Mouse (Mus musculus) right cerebral cortex, adult 18-20 months (tissue): ENCODE measurements around the gene Dmrtc2.
"Not testable (repeated sequence)": the region's sequence is repeated elsewhere in the genome, so short reads cannot be mapped to it uniquely, and the experiment has no call there.

Experiments
- DNase-seq: peaks from one replicate; pipeline ENCODE4 v3.0.0; 2022; ENCODE audit warnings: mixed read lengths

Dmrtc2 gene

DNA sequence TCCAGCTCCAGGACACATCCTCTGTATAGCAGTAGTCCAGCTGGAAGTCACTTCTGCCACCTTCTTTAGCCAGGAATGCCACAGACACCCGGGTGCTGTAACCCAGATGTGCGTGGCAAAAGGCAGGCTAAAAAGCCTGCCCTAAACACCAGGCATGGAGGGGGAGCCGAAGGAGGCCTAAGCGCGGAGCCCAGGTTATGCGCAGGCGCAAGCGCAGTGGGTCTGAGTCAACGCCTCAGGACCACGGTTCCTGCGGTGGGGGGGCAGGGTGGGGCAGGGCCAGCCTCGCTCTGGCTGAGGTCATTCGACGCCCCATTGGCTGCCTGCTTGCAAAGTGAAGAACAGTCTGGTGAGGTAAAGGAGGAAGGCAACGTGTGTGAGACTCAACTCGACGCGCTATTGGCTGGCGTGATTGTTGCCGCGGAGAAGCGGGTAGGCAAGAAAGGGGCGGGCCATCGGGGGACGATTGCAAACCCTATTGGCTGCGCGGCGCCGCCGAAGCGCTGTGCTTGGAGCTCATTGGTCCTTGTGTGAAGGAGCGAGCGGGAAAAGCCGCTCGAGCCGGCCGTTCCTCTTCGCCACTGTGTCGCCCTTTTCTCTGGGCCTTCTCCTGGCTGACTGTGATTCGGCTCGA, at the start of gene Dmrtc2, which contains the start of gene Lypd4:
TSS of gene Dmrtc2 (plus strand) at position 526 of the 634 bp plus-strand sequence.
TSS of gene Lypd4 (minus strand) at position 410 of the 634 bp plus-strand sequence.
- no peak for DNase-seq

DNA sequence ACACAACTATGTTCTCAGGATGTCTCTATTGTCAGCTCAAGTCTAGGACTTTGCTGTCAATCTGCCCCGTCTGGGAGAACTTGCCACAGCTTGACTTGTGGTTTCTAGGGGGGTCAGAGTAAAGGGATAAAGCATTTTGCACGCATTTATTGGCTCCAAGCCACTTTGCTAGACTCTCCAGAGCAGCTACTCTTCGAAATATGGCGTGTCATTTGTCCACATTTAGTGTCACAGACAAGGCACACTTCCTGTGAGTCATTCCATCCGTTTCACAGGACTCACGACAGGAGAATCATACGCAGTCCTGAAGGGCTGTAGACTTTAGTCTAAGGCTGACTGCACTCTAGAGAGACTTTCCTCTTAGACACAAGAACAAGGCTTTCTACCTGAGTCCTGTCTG, 45.4 kb upstream of the Dmrtc2 start:
- no peak for DNase-seq

DNA sequence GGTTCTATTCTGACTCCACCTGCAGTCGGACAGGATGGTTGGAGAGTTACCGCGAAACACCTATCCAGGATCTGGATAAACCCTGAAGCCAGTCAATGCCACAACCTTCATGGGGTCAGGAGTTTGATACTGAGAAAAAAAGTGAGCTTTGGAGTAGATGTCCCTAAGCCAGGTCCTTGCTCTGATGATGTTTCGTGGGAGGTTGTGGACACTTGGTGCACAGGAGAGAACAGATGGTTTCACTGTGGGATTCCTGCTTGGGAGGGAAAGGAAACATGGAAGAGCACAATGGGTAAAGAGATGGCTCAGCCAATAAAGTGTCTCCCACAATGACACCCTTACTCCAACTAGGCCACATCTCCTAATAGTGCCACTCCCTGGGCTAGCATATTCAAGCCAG, 42.7 kb upstream of the Dmrtc2 start:
- no peak for DNase-seq

DNA sequence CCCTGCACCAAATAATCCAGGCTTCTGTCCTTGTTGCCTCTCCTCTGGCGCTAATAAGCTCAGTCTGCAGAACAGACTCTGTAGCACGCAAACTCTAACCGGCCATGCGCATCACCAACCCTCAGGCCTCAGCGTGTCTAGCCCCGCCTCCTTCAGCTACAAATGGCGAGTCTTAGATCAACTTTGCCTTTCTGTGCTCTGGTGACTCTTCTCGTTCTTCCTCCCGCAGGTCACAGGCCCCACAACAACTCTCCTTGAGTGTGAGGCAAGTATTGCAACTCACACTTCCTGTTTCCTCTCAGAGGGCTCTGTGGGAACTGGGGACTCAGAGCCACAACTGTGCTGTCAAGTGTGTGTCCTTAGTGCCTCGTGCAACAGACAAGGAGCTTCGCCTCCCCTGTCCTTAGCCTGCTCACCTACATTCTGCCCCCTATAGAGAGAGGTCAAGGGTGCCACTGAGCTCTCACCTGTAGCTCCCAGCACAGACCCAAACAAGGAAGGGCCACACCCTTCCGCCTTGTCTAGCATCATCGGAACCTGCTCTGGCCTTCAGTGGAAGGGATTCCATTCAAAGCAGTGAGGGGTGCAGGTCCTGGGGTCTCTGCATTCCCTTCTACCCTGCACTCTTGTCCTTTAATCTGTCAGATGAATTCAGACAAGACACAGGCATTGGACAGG, 31.0 kb upstream of the Dmrtc2 start:
- not testable (repeated sequence) for DNase-seq

DNA sequence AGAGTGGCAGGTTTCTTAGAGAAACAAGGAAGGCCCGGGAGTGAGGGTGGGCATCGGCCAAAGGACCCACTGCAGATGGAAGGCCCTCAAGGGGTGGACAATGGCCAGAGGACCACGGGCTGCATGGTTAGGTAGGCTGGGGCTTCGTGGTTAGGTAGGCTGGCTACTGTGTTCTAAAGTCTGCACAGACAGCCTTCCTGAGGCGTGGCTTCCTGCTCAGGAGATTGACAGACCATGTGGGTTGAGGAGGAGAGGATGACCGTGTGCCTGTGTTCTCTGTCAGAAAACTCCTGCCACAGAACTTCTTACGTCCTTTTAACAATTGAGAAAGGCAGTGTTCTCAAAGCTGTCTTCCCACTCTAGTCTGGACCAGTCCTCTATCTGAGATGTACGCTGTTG, 30.4 kb upstream of the Dmrtc2 start:
- DNase-seq, result no peak

DNA sequence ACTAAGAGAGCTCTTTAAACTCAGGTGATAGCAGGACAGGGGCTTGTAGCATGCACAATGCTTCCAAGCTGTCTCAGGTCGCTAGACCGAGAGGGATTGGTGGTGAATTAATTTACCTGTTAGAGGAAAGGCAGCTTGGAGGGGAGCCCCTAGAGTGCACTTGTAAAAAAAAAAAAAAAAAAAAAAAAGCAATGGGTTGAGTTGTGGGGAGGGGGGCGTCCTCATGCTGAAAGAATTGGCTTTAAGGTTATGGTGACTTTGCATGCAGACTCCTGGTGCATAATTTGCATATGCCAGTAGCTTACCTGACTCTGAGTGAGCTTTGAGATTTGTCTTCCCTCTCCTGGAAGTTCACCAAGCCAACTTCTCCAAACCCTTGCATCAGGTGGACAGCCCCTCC, 29.5 kb upstream of the Dmrtc2 start:
- no peak for DNase-seq

DNA sequence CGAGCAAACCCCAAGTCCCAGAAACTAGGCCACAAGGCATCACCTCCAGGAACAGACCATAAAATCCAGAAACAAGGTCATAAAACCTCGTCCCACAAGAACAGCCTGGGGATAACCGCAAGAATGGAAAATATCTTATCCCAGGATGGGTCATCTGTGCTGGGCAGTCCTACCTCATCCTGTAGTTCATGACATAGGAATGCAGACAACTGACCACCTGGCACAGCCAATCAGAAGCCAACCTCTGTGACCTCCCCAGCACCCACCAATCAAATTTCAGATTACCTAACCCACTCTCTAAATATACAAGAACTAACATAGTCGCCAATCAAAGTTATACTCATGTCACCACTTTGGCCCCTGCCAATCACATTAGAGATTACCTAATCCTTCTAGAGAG, 28.8 kb upstream of the Dmrtc2 start:
- DNase-seq, result no peak

DNA sequence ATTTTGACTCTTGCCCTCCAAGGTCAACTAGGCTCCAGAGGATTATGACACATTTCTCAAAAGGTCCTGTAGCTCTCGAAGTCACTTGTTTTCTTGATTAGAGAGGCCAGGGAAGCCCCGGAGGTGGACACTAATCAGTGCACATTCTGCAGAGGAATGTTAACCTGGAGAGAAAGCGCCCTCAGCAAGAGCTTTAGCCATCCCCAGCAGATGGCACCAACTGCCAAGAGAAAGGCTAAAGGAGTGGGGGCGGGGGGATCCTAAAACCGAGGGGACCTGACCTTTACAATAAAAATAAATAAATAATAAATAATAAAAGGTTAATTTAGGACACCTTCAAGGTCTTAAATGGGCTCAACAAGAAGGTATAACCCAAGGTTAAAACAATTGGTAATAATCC, 25.7 kb upstream of the Dmrtc2 start:
- DNase-seq, result no peak

DNA sequence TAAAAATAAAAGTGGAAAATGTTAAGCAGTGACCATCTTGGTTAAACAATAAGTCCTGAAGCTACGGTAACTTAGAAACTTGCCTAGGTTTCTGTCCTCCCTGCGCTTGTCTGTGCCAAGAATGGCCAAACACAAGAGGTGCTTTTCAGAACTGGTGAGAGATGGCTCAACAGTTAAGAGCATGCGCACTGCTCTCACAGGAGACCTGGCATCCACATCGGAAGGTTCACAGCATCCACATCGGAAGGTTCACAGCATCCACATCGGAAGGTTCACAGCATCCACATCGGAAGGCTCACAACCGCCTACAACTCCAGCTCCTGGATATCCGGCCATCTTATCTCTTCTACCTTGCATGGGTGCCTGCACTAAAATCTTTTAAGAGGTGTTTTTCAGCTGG, 24.7 kb upstream of the Dmrtc2 start:
- no peak for DNase-seq

DNA sequence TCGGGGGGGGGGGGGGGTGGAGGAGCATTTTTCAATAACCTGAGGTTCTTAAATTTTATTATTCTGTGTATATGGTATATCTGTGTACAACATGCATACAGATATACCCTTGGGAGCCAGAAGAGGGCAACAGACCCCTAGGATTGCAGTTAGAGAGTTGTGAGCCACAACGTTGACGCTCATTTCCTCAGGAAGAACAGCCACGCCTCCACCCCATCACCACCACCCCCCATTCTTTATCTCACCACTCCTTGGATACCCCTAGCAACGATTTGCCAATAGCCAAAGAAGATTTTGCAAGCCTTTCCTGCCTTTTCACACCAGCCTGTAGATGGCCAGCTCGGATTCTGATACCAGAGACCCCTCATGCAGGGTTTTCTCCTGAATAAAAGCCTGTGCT, 24.1 kb upstream of the Dmrtc2 start:
- DNase-seq, result no peak

DNA sequence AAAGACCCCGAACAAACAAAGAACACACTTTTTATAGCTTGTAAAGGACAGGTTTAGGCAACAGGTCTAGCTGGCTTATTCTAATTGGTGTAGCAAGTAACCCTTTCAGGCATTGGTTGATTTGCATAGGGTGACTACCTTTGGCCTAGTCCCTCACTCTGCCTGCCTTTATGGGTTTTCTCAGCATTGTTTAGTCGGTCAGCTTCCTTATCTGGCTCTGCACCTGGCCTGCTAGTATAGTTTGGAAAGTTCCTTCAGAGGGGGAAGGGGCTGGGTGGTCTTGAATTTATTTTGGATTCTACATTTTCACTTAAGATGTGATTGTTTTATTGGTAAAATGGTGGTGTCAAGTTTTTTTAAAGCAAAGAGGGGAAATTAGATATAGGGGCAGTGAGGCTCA, 23.3 kb upstream of the Dmrtc2 start:
- not testable (repeated sequence) for DNase-seq

DNA sequence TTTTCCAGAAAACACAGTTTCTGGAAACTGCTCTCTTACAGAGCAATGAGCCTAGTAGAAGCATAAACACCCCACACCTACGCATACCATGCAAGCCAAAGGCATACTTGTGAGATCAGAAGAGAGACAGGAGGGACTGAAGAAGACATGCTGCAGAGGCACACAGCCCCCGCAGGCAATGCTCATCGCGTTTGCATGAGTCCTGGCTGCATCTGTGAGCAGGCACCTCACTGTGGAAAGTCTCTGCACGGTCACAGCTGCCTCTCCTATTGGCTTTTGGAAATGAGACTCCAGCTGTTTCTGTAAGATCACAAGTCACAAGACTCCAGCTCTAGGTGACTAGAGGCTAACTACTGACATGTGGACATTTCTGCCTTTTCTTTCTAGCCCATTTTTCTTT, 19.7 kb upstream of the Dmrtc2 start:
- peak; percentile 87 for DNase-seq

DNA sequence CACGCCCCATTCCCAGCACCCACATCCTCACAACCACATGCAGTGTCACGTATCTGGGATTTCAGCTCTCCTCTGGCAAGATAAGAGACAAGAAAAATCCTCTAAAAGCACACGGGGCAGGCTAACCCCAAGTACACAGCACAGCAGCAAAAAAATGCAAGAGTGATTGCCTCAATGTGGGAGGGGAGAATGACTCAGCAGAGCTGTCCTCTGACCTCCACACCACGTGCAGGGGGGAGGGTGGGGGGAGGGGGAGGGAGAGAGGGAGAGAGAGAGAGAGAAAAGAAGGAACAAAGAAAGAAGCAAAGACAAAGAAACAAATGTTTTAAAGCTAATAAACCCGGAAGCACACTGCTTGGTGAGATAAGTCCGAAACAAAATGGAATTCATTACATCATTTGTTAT, 19.0 kb upstream of the Dmrtc2 start:
- DNase-seq, result peak; percentile 9

DNA sequence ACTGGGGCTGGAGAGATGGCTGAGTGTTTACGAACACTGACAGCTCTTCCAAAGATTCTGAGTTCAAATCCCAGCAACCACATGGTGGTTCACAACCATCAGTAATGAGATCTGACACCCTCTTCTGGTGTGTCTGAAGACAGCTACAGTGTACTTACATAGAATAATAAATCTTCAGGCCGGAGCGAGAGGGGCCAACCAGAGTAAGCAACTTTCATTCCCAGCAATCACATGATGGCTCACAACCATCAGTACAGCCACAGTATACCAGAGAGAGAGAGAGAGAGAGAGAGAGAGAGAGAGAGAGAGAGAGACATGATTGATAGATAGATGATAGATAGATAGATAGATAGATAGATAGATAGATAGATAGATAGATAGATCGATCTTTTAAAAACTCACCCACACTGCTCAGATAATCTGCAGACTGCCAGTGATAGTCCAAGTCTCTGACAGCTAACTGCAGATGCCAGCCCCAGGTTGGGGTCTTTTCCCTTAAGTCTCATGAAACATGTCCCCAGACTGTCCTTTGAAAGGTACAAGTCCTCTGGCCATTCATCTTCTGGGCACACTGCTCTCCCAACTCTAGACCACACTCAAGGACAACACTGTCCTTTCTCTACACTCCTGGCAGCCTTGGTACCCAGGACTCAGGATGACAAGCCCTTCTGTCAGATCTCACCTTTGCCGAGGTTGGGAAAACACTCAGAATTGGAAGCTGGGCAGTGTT, 18.1 kb upstream of the Dmrtc2 start:
- no peak for DNase-seq

DNA sequence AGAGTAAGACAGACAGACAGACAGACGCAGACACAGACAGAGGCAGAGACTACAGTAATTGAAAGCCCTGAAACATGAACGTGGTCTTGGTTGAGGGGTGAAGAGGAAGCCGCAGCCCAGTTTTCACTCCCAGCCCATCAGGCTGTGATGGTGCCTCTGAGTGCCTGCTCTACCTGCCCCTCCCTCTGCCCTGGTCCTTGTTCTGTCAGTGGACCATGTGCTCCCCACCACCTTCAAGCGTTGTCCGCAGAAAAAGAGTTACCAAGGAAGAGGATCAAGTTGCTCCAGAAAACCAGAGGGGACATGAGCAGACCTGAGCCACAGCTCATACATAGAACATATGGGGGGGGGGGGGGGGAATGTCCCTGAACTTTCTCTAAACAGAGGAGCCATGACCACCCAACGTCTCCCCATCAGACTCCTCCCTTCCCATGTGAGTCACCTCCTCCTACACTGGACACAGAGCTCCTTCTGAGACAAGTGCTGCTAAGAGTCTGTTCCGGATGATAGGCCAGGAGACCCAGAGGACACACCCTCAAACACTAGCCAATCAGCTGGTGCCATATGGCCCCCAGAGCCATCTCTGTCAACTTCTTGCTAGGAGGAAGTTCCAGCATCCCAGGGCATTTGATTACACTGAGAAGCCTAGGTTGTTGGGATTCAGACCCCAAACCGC, 17.2 kb upstream of the Dmrtc2 start:
- no peak for DNase-seq

DNA sequence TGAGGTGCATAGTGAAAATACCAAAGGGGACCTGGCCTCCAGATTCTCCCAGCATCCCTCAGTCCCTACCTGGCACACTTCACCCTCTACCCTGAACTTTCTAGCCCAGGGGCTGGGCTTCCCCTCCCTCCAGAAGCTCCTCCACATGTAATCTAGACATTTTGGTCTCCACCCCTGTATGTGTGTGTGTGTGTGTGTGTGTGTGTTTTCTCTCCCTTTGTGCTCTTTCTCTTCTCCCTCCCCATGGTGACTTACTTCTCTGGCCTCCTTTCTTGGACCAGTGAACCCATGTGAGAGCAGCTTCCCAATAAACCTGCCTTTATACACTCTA, 16.7 kb upstream of the Dmrtc2 start:
- no peak for DNase-seq

DNA sequence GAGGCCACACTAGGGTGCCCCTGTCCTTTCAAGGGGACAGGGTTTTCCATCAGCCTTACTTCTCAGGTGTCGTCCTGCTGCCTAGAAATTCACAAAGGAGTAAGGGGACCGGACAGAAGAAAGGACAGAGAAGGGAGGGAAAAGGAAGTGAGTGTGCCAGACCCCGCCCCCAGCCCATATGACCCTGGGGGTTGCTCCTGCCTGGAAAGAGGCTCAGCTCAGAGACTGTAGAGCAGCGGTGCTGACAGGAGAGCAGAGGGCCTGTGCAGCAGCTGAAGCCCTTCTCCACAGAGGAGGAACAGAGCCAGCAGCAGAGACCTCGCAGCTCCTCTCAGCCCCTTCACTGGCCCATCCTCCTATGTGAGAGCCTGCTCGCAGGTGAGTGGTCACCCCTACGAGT, 16.2 kb upstream of the Dmrtc2 start:
- no peak for DNase-seq

DNA sequence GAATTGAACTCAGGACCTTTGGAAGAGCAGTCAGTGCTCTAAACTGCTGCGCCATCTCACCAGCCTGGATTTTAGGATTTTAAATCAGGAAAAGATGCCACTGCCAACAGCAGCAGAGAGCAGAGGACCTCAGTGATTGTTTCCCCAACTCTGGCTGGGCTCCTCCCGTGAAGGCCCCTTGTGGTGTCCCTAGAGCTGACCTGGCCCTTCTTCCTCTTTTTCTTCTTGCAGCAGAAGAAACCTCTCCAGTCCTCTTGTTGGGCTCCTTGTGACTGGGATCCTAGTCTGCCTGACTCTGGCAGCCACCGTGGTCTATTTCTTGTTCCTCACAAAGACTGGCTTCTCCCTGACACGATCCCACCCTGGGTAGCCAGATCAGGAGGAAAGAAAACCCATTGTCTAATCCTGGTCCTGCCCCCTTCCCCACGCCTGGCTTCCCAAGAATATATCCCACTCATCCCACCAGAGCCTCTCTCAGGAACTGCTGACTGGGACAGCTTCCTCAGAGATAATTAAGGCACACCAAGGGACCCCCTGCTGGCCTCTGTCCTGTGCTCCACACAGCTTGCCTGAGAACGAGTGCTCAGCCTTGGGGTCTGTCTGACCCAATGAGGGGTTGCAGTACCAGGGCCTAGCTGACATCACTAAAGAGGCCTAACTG, 13.3 kb upstream of the Dmrtc2 start:
- DNase-seq, result no peak

DNA sequence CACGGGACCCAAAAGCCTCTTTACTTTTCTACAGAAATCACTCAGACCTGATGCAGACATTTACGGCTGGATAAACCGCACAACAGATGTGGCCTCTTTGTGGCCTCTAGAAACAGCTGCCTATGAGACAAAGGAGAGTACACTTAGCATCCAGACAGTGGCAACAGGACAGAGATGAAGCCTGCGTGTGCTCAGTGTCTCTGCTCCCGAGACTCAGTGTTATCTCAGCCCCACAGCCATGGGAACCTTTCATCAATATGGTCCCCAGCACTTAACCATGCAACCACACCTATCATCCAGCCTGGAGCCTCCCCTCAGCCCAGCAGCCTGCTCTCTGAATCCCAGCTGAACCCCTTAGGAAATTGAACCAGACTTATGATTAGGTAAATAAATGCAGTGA, 10.6 kb upstream of the Dmrtc2 start:
- DNase-seq, result no peak

DNA sequence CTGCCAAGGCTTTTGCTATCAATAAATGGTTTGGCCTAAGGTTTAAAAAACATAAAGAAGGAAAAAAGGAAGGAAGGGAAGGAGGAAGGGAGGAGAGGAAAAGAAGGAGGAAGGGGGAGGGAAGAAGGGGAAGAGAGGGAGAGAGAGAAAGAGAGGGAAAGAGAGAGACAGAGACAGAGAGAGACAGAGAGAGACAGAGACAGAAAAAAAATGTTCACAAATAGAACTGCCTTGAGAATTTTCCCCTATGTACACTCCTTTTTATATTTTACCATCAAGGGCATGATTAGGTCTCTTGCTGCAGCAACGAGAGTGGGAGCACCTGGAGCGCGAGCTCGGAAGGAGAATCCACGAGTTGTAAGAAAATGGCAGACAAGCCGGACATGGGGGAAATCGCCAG, 7.9 kb upstream of the Dmrtc2 start, which contains the start of gene Gm9844:
TSS of gene Gm9844 (plus strand) at position 301 of the 400 bp plus-strand sequence.
- no peak for DNase-seq

DNA sequence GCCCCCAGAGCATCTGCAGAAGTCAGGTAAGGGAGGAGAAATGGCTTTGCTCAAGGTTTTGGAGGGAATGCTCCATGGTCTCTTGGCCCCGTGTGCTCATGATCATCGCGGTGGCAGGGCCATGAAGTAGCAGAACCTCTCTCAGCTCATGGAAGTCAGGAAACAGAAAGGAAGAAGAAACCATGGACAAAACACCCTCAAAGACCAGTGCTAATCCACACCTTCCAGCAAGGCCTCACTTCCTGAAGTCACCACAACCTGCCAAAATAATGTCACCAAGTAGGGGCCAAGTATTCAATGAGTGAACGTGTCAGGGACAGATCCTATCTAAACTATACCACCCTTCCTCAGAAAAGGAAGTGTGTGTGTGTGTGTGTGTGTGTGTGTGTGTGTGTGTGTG, 7.0 kb upstream of the Dmrtc2 start:
- no peak for DNase-seq

DNA sequence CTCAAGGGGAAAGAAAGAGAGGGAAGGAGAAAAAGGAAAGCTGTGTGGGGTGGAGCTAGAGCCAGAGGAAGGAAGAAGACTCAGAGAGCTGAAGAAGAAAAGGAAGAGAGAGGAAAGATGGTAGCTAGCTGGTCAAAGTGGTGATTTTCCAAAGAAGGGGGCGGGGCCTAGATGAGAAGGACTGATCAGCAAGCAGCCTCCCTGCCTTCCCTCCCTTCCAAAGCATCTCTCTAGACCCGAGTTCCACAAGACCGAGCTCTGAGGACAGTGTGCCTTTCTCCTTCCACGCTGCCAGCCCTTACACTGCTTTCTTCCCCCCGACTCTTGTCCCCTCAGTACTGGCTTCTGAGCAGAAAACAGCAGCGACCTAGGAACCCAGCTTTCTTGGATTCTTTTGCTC, 5.7 kb upstream of the Dmrtc2 start:
- DNase-seq, result no peak

DNA sequence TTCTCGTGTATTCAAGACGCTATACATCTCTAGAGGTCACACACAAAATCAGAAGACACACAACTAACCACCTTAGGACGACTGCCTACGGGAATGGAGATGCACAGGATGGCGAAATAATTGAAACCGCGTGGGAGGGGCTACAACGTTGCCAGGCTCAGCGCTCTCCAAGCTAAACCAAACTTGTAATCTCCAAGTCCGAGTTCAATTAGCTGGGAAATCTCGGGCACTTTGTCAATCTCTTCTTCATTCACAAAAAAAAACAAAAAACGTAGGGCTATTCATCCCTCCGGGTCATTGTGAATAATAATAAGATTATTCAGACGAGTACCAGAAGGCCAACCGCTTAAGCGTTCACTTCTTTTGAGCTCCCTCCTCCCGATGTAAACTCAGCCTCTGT, 777 bp upstream of the Dmrtc2 start:
- DNase-seq, result no peak
